Mouse (Mus musculus) MEL (cell line): ENCODE data around the gene Nisch. TPM values are rescaled to one million over a fixed set of nuclear protein-coding genes. Genes with fewer than 3 reads are reported as not detected.

ENCODE experiments used
- DNase-seq: peaks from one replicate; pipeline ENCODE4 v3.0.0; 2011; ENCODE audit warnings: low read depth, low spot score
- H3K27ac ChIP-seq: 2 replicates; pipeline ENCODE4 v1.5.1; 2012; ENCODE audit warnings: low read depth, mild to moderate bottlenecking, control low read depth, low read length, moderate library complexity; ENCODE audit not compliant: control insufficient read depth
- H3K27me3 ChIP-seq, 2 experiments: fragments of 150-350 bp in 1 of 2; sonication (generic) in 1 of 2; 2 replicates each; pipeline ENCODE4 v1.6.1; 2012; ENCODE audit warnings: low read length in 2 of 2, mild to moderate bottlenecking in 2 of 2, improper control_type of control experiment in 1 of 2, moderate library complexity in 1 of 2; ENCODE audit not compliant: insufficient read depth in 2 of 2, control insufficient read depth in 1 of 2
- H3K36me3 ChIP-seq, 2 experiments: 2 replicates each; pipeline ENCODE4 v1.6.1; 2012 to 2014; ENCODE audit warnings: low read length in 2 of 2, improper control_type of control experiment in 1 of 2, inconsistent platforms in 1 of 2, mild to moderate bottlenecking in 1 of 2; ENCODE audit not compliant: insufficient read depth in 2 of 2, control insufficient read depth in 1 of 2
- H3K4me1 ChIP-seq, 2 experiments: fragments of 150-350 bp in 1 of 2; sonication (generic) in 1 of 2; 2 replicates each; pipeline ENCODE4 v1.6.1; 2012; ENCODE audit warnings: low read length in 2 of 2, improper control_type of control experiment in 1 of 2, mild to moderate bottlenecking in 1 of 2; ENCODE audit not compliant: insufficient read depth in 2 of 2, control insufficient read depth in 1 of 2
- H3K4me3 ChIP-seq, 2 experiments: fragments of 150-350 bp in 1 of 2; sonication (generic) in 1 of 2; 2 replicates each; pipeline ENCODE4 v1.5.1; 2012; ENCODE audit warnings: low read depth in 2 of 2, low read length in 2 of 2, mild to moderate bottlenecking in 2 of 2, moderate library complexity in 2 of 2, control low read depth in 1 of 2, improper control_type of control experiment in 1 of 2; ENCODE audit not compliant: control insufficient read depth in 1 of 2, insufficient read depth in 1 of 2
- H3K79me2 ChIP-seq: 2 replicates; pipeline ENCODE4 v1.6.1; 2012; ENCODE audit warnings: mild to moderate bottlenecking, low read length, moderate library complexity; ENCODE audit not compliant: control insufficient read depth, poor library complexity, insufficient read depth
- H3K9ac ChIP-seq: 2 replicates; pipeline ENCODE4 v1.6.1; 2012; ENCODE audit warnings: low read depth, mild to moderate bottlenecking, control low read depth, low read length, moderate library complexity; ENCODE audit not compliant: control insufficient read depth, poor library complexity, severe bottlenecking
- H3K9me3 ChIP-seq: fragments of 150-350 bp; sonication (generic); replicated peaks from 2 replicates; pipeline ENCODE4 v1.6.1; 2012; ENCODE audit warnings: mild to moderate bottlenecking, low read length, improper control_type of control experiment, moderate library complexity; ENCODE audit not compliant: insufficient read depth
- BHLHE40 ChIP-seq: IDR thresholded peaks from 2 replicates; pipeline ENCODE4 v1.6.1; 2012; ENCODE audit warnings: low read depth, mild to moderate bottlenecking, inconsistent platforms, low read length, improper control_type of control experiment, borderline replicate concordance
- CHD1 ChIP-seq: IDR thresholded peaks from 2 replicates; pipeline ENCODE4 v1.6.1; 2012; ENCODE audit warnings: low read depth, mild to moderate bottlenecking, inconsistent platforms, low read length, improper control_type of control experiment
- CHD2 ChIP-seq: IDR thresholded peaks from 2 replicates; pipeline ENCODE4 v1.6.1; 2011; ENCODE audit warnings: low read length, improper control_type of control experiment
- ETS1 ChIP-seq: IDR thresholded peaks from 2 replicates; pipeline ENCODE4 v1.6.1; 2012; ENCODE audit warnings: low read depth, mild to moderate bottlenecking, inconsistent platforms, low read length, improper control_type of control experiment, moderate library complexity
- GABPA ChIP-seq: IDR thresholded peaks from 2 replicates; pipeline ENCODE4 v1.6.1; 2012; ENCODE audit warnings: low read depth, mild to moderate bottlenecking, inconsistent platforms, low read length, improper control_type of control experiment, moderate library complexity
- GATA1 ChIP-seq: IDR thresholded peaks from 2 replicates; pipeline ENCODE4 v1.6.1; 2011; ENCODE audit warnings: low read depth, low read length, improper control_type of control experiment
- KAT2A ChIP-seq: conservative IDR thresholded peaks from 2 replicates; pipeline ENCODE4 v1.6.1; 2012; ENCODE audit warnings: low read depth, low read length, improper control_type of control experiment, inconsistent platforms
- MAX ChIP-seq: IDR thresholded peaks from 2 replicates; pipeline ENCODE4 v1.6.1; 2011; ENCODE audit warnings: low read length, improper control_type of control experiment
- MXI1 ChIP-seq: IDR thresholded peaks from 2 replicates; pipeline ENCODE4 v1.6.1; 2011; ENCODE audit warnings: mild to moderate bottlenecking, low read depth, low read length, improper control_type of control experiment
- MYB ChIP-seq: IDR thresholded peaks from 2 replicates; pipeline ENCODE4 v1.6.1; 2011; ENCODE audit warnings: mild to moderate bottlenecking, low read depth, low read length, improper control_type of control experiment
- MYC ChIP-seq: IDR thresholded peaks from 2 replicates; pipeline ENCODE4 v1.6.1; 2011; ENCODE audit warnings: low read depth, mild to moderate bottlenecking, low read length, improper control_type of control experiment, moderate library complexity
- NELFE ChIP-seq: IDR thresholded peaks from 2 replicates; pipeline ENCODE4 v1.6.1; 2011; ENCODE audit warnings: low read depth, low read length, improper control_type of control experiment
- NRF1 ChIP-seq: IDR thresholded peaks from 2 replicates; pipeline ENCODE4 v1.6.1; 2014; ENCODE audit warnings: low read depth, mild to moderate bottlenecking, inconsistent platforms, low read length, improper control_type of control experiment, moderate library complexity; ENCODE audit not compliant: poor library complexity, insufficient read depth, severe bottlenecking
- POLR2A ChIP-seq, 2 experiments: IDR thresholded peaks; 2 replicates each; pipeline ENCODE4 v1.6.1; 2011 to 2012; ENCODE audit warnings: low read length in 2 of 2, mild to moderate bottlenecking in 2 of 2, control low read depth in 1 of 2, improper control_type of control experiment in 1 of 2, low read depth in 1 of 2, moderate library complexity in 1 of 2; ENCODE audit not compliant: control insufficient read depth in 1 of 2, insufficient read depth in 1 of 2, poor library complexity in 1 of 2
- POLR2AphosphoS2 ChIP-seq: IDR thresholded peaks from 2 replicates; pipeline ENCODE4 v1.6.1; 2011; ENCODE audit warnings: low read length, improper control_type of control experiment
- POLR2AphosphoS5 ChIP-seq: IDR thresholded peaks from 2 replicates; pipeline ENCODE4 v1.6.1; 2012; ENCODE audit warnings: low read depth, borderline replicate concordance, mild to moderate bottlenecking, inconsistent platforms, low read length, moderate library complexity, mixed read lengths
- RAD21 ChIP-seq: IDR thresholded peaks from 2 replicates; pipeline ENCODE4 v1.6.1; 2011; ENCODE audit warnings: mild to moderate bottlenecking, low read depth, low read length, improper control_type of control experiment
- RCOR1 ChIP-seq: IDR thresholded peaks from 2 replicates; pipeline ENCODE4 v1.6.1; 2012; ENCODE audit warnings: low read depth, mild to moderate bottlenecking, inconsistent platforms, low read length, improper control_type of control experiment
- SIN3A ChIP-seq: IDR thresholded peaks from 2 replicates; pipeline ENCODE4 v1.6.1; 2012; ENCODE audit warnings: low read length, improper control_type of control experiment, inconsistent platforms
- TBP ChIP-seq: IDR thresholded peaks from 2 replicates; pipeline ENCODE4 v1.8.0; 2011; ENCODE audit warnings: low read depth, low read length, improper control_type of control experiment
- TCF12 ChIP-seq: IDR thresholded peaks from 2 replicates; pipeline ENCODE4 v1.6.1; 2014; ENCODE audit warnings: low read depth, mild to moderate bottlenecking, inconsistent platforms, low read length, improper control_type of control experiment, moderate library complexity
- USF1 ChIP-seq: IDR thresholded peaks from 2 replicates; pipeline ENCODE4 v1.6.1; 2014; ENCODE audit warnings: low read depth, mild to moderate bottlenecking, inconsistent platforms, low read length, improper control_type of control experiment, moderate library complexity
- USF2 ChIP-seq, 2 experiments: IDR thresholded peaks; 2 replicates each; pipeline ENCODE4 v1.6.1; 2011 to 2012; ENCODE audit warnings: improper control_type of control experiment in 2 of 2, low read length in 2 of 2, borderline replicate concordance in 1 of 2, inconsistent platforms in 1 of 2, low read depth in 1 of 2, mild to moderate bottlenecking in 1 of 2; ENCODE audit not compliant: insufficient read depth in 1 of 2
- ZC3H11A ChIP-seq: IDR thresholded peaks from 2 replicates; pipeline ENCODE4 v1.6.1; 2012; ENCODE audit warnings: low read depth, mild to moderate bottlenecking, inconsistent platforms, low read length, improper control_type of control experiment
- ZKSCAN1 ChIP-seq: IDR thresholded peaks from 2 replicates; pipeline ENCODE4 v1.6.1; 2012; ENCODE audit warnings: low read depth, mild to moderate bottlenecking, inconsistent platforms, low read length, improper control_type of control experiment, moderate library complexity
- ZNF384 ChIP-seq: IDR thresholded peaks from 2 replicates; pipeline ENCODE4 v1.6.1; 2012; ENCODE audit warnings: low read depth, mild to moderate bottlenecking, inconsistent platforms, low read length, improper control_type of control experiment
- polyA plus RNA-seq, 2 experiments: library from polyadenylated mRNA; stranded (reverse) in 1 of 2; unstranded in 1 of 2; fragments of >175 nt in 1 of 2; fragments of >200 nt in 1 of 2; gene quantifications; 2 replicates each; pipeline versions ENCODE4 v1.2.1 to v1.2.4; 2012; ENCODE audit warnings: low replicate concordance in 2 of 2, low read depth in 1 of 2; ENCODE audit not compliant: insufficient read length in 2 of 2, insufficient read depth in 1 of 2, missing spikeins in 1 of 2
- total RNA-seq: library from RNA; depleted of rRNA; stranded (reverse); fragments of 300-350 nt; gene quantifications from 2 replicates; pipeline ENCODE4 v1.2.3, GENCODE M21; 2012

The Nisch gene
- total and polyA plus RNA-seq, 3 experiments, result 53.0 to 154 TPM; not detected in 1

DNA sequence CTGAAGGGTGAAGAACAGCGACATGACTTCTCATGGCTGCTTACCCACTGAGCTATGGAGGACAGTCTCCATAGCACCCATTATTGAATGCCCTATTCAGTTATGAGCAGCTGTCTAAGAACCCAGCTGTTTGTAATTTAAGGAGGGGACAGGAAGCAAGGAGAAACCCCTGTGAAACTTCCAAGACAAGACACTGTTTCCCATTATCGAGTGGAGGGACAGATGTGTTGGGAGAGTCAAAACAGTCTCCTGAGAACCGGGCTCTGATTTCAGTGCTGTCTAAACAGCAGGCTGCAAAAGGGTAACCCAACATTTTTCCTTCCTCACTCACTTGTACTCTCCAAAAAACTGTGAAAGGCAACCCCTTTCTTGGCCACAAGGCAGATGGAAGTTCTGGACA, 23.8 kb upstream of the Nisch start:
- Histone ChIP-seq H3K36me3 (no peaks in the 10 kb centered on the region), H3K9me3 (no peaks in the 10 kb centered on the region)
- TF ChIP-seq TCF12 (no peak), TBP (no peak), NRF1 (no peak), USF1 (no peak), POLR2AphosphoS5 (no peak), ZNF384 (no peak), RAD21 (no peak), MXI1 (no peak), CHD2 (no peak), NELFE (no peak), CHD1 (no peak), POLR2AphosphoS2 (no peak), ZC3H11A (no peak), MAX (no peak), SIN3A (no peak), POLR2A (IDR thresholded peaks at IDR 0.05; ENCODE audit: control insufficient read depth in 1 of 2, insufficient read depth in 1 of 2, low read depth in 1 of 2, low read length in 2 of 2, poor library complexity in 1 of 2) (no peak), MYB (no peak)

GRCm38 (mm10) chr14:31237101-31237882, 20.5 kb upstream of the Nisch start:
- Histone ChIP-seq H3K9me3 (no peaks in the 10 kb centered on the region), H3K27ac (no peak overlapping the region), H3K9ac (no peak overlapping the region), H3K4me1 (no peaks in the 10 kb centered on the region), H3K36me3 (no peaks in the 10 kb centered on the region), H3K79me2 (no peaks in the 10 kb centered on the region)
- DNase-seq, result no peak
- TF ChIP-seq RCOR1 (no peak), KAT2A (no peak), ZKSCAN1 (no peak), POLR2AphosphoS2 (no peak), USF2 (IDR thresholded peaks at IDR 0.05; ENCODE audit: borderline replicate concordance in 1 of 2, insufficient read depth in 1 of 2, low read depth in 1 of 2, low read length in 2 of 2) (no peak), CHD1 (no peak), TCF12 (no peak), POLR2A (IDR thresholded peaks at IDR 0.05; ENCODE audit: control insufficient read depth in 1 of 2, insufficient read depth in 1 of 2, low read depth in 1 of 2, low read length in 2 of 2, poor library complexity in 1 of 2) (no peak), MYC (no peak), GABPA (no peak), GATA1 (no peak), ETS1 (no peak), BHLHE40 (no peak)
- TF ChIP-seq, all 39 proteins: peak for 0
- no peak overlapping the region for H3K4me3 ChIP-seq
- H3K27me3 ChIP-seq, result peaks cover 0 to 1% of the 10 kb centered on the region in 2 experiments; a peak in 2 of 4 replicates

More for the DNA sequence above, 23.8 kb upstream of the Nisch start:
- H3K9ac ChIP-seq, result no peak overlapping the region
- H3K27me3 ChIP-seq, result no peaks in the 10 kb centered on the region
- H3K79me2 ChIP-seq, result no peaks in the 10 kb centered on the region
- no peak overlapping the region for H3K4me3 ChIP-seq
- no peaks in the 10 kb centered on the region for H3K4me1 ChIP-seq
- H3K27ac ChIP-seq, result no peak overlapping the region
- DNase-seq, result no peak
